Mouse (Mus musculus) MEL (cell line): ENCODE data around the gene Arhgap33. TPM values are rescaled to one million over a fixed set of nuclear protein-coding genes. Genes with fewer than 3 reads are reported as not detected.

ENCODE experiments used
- DNase-seq: peaks from one replicate; pipeline ENCODE4 v3.0.0; 2011; ENCODE audit warnings: low read depth, low spot score
- H3K27ac ChIP-seq: 2 replicates; pipeline ENCODE4 v1.5.1; 2012; ENCODE audit warnings: low read depth, mild to moderate bottlenecking, control low read depth, low read length, moderate library complexity; ENCODE audit not compliant: control insufficient read depth
- H3K27me3 ChIP-seq, 2 experiments: fragments of 150-350 bp in 1 of 2; sonication (generic) in 1 of 2; 2 replicates each; pipeline ENCODE4 v1.6.1; 2012; ENCODE audit warnings: low read length in 2 of 2, mild to moderate bottlenecking in 2 of 2, improper control_type of control experiment in 1 of 2, moderate library complexity in 1 of 2; ENCODE audit not compliant: insufficient read depth in 2 of 2, control insufficient read depth in 1 of 2
- H3K36me3 ChIP-seq, 2 experiments: 2 replicates each; pipeline ENCODE4 v1.6.1; 2012 to 2014; ENCODE audit warnings: low read length in 2 of 2, improper control_type of control experiment in 1 of 2, inconsistent platforms in 1 of 2, mild to moderate bottlenecking in 1 of 2; ENCODE audit not compliant: insufficient read depth in 2 of 2, control insufficient read depth in 1 of 2
- H3K4me1 ChIP-seq, 2 experiments: fragments of 150-350 bp in 1 of 2; sonication (generic) in 1 of 2; 2 replicates each; pipeline ENCODE4 v1.6.1; 2012; ENCODE audit warnings: low read length in 2 of 2, improper control_type of control experiment in 1 of 2, mild to moderate bottlenecking in 1 of 2; ENCODE audit not compliant: insufficient read depth in 2 of 2, control insufficient read depth in 1 of 2
- H3K4me3 ChIP-seq, 2 experiments: fragments of 150-350 bp in 1 of 2; sonication (generic) in 1 of 2; 2 replicates each; pipeline ENCODE4 v1.5.1; 2012; ENCODE audit warnings: low read depth in 2 of 2, low read length in 2 of 2, mild to moderate bottlenecking in 2 of 2, moderate library complexity in 2 of 2, control low read depth in 1 of 2, improper control_type of control experiment in 1 of 2; ENCODE audit not compliant: control insufficient read depth in 1 of 2, insufficient read depth in 1 of 2
- H3K79me2 ChIP-seq: 2 replicates; pipeline ENCODE4 v1.6.1; 2012; ENCODE audit warnings: mild to moderate bottlenecking, low read length, moderate library complexity; ENCODE audit not compliant: control insufficient read depth, poor library complexity, insufficient read depth
- H3K9ac ChIP-seq: 2 replicates; pipeline ENCODE4 v1.6.1; 2012; ENCODE audit warnings: low read depth, mild to moderate bottlenecking, control low read depth, low read length, moderate library complexity; ENCODE audit not compliant: control insufficient read depth, poor library complexity, severe bottlenecking
- H3K9me3 ChIP-seq: fragments of 150-350 bp; sonication (generic); replicated peaks from 2 replicates; pipeline ENCODE4 v1.6.1; 2012; ENCODE audit warnings: mild to moderate bottlenecking, low read length, improper control_type of control experiment, moderate library complexity; ENCODE audit not compliant: insufficient read depth
- BHLHE40 ChIP-seq: IDR thresholded peaks from 2 replicates; pipeline ENCODE4 v1.6.1; 2012; ENCODE audit warnings: low read depth, mild to moderate bottlenecking, inconsistent platforms, low read length, improper control_type of control experiment, borderline replicate concordance
- CTCF ChIP-seq, 3 experiments: IDR thresholded peaks in 2 of 3; conservative IDR thresholded peaks in 1 of 3; 2 replicates each; pipeline ENCODE4 v1.5.1; 2011 to 2012; ENCODE audit warnings: low read length in 3 of 3, low read depth in 2 of 3, mild to moderate bottlenecking in 2 of 3, improper control_type of control experiment in 1 of 3, inconsistent platforms in 1 of 3, mixed read lengths in 1 of 3, moderate library complexity in 1 of 3; ENCODE audit not compliant: control insufficient read depth in 1 of 3, insufficient read depth in 1 of 3, poor library complexity in 1 of 3, severe bottlenecking in 1 of 3
- E2F4 ChIP-seq: IDR thresholded peaks from 2 replicates; pipeline ENCODE4 v1.6.1; 2011; ENCODE audit warnings: low read depth, low read length, improper control_type of control experiment, borderline replicate concordance
- ELF1 ChIP-seq: IDR thresholded peaks from 2 replicates; pipeline ENCODE4 v1.6.1; 2014; ENCODE audit warnings: low read depth, mild to moderate bottlenecking, inconsistent platforms, low read length, improper control_type of control experiment, moderate library complexity
- ETS1 ChIP-seq: IDR thresholded peaks from 2 replicates; pipeline ENCODE4 v1.6.1; 2012; ENCODE audit warnings: low read depth, mild to moderate bottlenecking, inconsistent platforms, low read length, improper control_type of control experiment, moderate library complexity
- HCFC1 ChIP-seq: IDR thresholded peaks from 2 replicates; pipeline ENCODE4 v1.6.1; 2012; ENCODE audit warnings: low read depth, mild to moderate bottlenecking, inconsistent platforms, low read length, improper control_type of control experiment, moderate library complexity
- KAT2A ChIP-seq: conservative IDR thresholded peaks from 2 replicates; pipeline ENCODE4 v1.6.1; 2012; ENCODE audit warnings: low read depth, low read length, improper control_type of control experiment, inconsistent platforms
- MAX ChIP-seq: IDR thresholded peaks from 2 replicates; pipeline ENCODE4 v1.6.1; 2011; ENCODE audit warnings: low read length, improper control_type of control experiment
- MAZ ChIP-seq: IDR thresholded peaks from 2 replicates; pipeline ENCODE4 v1.6.1; 2012; ENCODE audit warnings: low read depth, mild to moderate bottlenecking, inconsistent platforms, low read length, improper control_type of control experiment
- MEF2A ChIP-seq: IDR thresholded peaks from 2 replicates; pipeline ENCODE4 v1.6.1; 2014; ENCODE audit warnings: low read depth, mild to moderate bottlenecking, inconsistent platforms, low read length, improper control_type of control experiment; ENCODE audit not compliant: poor library complexity, insufficient replicate concordance, severe bottlenecking; ENCODE audit errors: extremely low read depth
- MXI1 ChIP-seq: IDR thresholded peaks from 2 replicates; pipeline ENCODE4 v1.6.1; 2011; ENCODE audit warnings: mild to moderate bottlenecking, low read depth, low read length, improper control_type of control experiment
- MYC ChIP-seq: IDR thresholded peaks from 2 replicates; pipeline ENCODE4 v1.6.1; 2011; ENCODE audit warnings: low read depth, mild to moderate bottlenecking, low read length, improper control_type of control experiment, moderate library complexity
- RAD21 ChIP-seq: IDR thresholded peaks from 2 replicates; pipeline ENCODE4 v1.6.1; 2011; ENCODE audit warnings: mild to moderate bottlenecking, low read depth, low read length, improper control_type of control experiment
- RCOR1 ChIP-seq: IDR thresholded peaks from 2 replicates; pipeline ENCODE4 v1.6.1; 2012; ENCODE audit warnings: low read depth, mild to moderate bottlenecking, inconsistent platforms, low read length, improper control_type of control experiment
- SMC3 ChIP-seq: IDR thresholded peaks from 2 replicates; pipeline ENCODE4 v1.6.1; 2011; ENCODE audit warnings: low read depth, low read length, improper control_type of control experiment
- TBP ChIP-seq: IDR thresholded peaks from 2 replicates; pipeline ENCODE4 v1.8.0; 2011; ENCODE audit warnings: low read depth, low read length, improper control_type of control experiment
- TCF12 ChIP-seq: IDR thresholded peaks from 2 replicates; pipeline ENCODE4 v1.6.1; 2014; ENCODE audit warnings: low read depth, mild to moderate bottlenecking, inconsistent platforms, low read length, improper control_type of control experiment, moderate library complexity
- USF1 ChIP-seq: IDR thresholded peaks from 2 replicates; pipeline ENCODE4 v1.6.1; 2014; ENCODE audit warnings: low read depth, mild to moderate bottlenecking, inconsistent platforms, low read length, improper control_type of control experiment, moderate library complexity
- ZNF384 ChIP-seq: IDR thresholded peaks from 2 replicates; pipeline ENCODE4 v1.6.1; 2012; ENCODE audit warnings: low read depth, mild to moderate bottlenecking, inconsistent platforms, low read length, improper control_type of control experiment
- polyA plus RNA-seq, 2 experiments: library from polyadenylated mRNA; stranded (reverse) in 1 of 2; unstranded in 1 of 2; fragments of >175 nt in 1 of 2; fragments of >200 nt in 1 of 2; gene quantifications; 2 replicates each; pipeline versions ENCODE4 v1.2.1 to v1.2.4; 2012; ENCODE audit warnings: low replicate concordance in 2 of 2, low read depth in 1 of 2; ENCODE audit not compliant: insufficient read length in 2 of 2, insufficient read depth in 1 of 2, missing spikeins in 1 of 2
- total RNA-seq: library from RNA; depleted of rRNA; stranded (reverse); fragments of 300-350 nt; gene quantifications from 2 replicates; pipeline ENCODE4 v1.2.3, GENCODE M21; 2012

Arhgap33 gene
- total and polyA plus RNA-seq, 3 experiments: 1.8 to 22.3 TPM; not detected in 1

DNA sequence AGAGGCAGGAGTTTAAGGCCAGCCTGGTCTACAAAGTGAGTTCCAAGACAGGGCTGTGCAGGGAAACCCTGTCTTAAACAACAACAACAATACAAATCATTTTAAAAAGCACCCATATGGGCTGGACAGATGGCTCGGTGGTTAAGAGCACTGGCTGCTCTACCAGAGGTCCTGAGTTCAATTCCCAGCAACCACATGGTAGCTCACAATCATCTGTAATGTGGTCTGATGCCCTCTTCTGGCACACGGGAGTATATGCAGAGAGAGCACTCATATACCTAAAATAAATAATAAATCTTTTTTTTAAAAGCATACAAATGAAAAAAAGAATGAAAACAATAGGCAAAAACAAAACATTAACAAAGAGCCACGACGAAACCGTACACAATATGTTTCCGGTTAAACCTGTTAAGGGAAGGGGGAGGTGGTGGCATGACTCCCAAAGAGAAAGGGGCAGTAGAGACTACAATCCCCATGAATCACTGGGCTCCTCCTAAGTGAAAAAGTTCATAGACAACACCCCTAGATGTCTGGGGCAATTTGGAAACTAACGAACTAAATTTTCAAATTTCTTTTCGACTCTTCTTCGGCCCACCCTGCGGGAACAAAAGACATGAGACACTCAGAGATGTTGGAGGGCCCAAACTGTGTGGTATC is 16.7 kb upstream of the Arhgap33 start:
- Histone ChIP-seq H3K9me3 (no peaks in the 10 kb centered on the region), H3K4me1 (peaks cover 0 to 5% of the 10 kb centered on the region in 2 experiments; a peak in 1 of 4 replicates), H3K79me2 (peaks cover 2% of the 10 kb centered on the region; the same call in 1 of the 2 replicates), H3K36me3 (peaks cover 0 to 5% of the 10 kb centered on the region in 2 experiments; a peak in 2 of 4 replicates), H3K9ac (peak overlapping the region; percentile 81), H3K27me3 (no peaks in the 10 kb centered on the region), H3K27ac (peak overlapping the region; percentile 93)
- DNase-seq: peak; percentile 89
- 0 out of 2 replicates have a peak, but pooled peaks have one; percentile 41 for TF ChIP-seq E2F4
- peak; percentile 76 for TF ChIP-seq KAT2A
- TF ChIP-seq BHLHE40: no peak
- TF ChIP-seq USF1: 0 out of 2 replicates have a peak, but pooled peaks have one; percentile 20
- TF ChIP-seq CTCF (IDR thresholded peaks at IDR 0.05 in 2 of 3, conservative IDR thresholded peaks at IDR 0.05 in 1 of 3; ENCODE audit: control insufficient read depth in 1 of 3, insufficient read depth in 1 of 3, low read depth in 2 of 3, low read length in 3 of 3, poor library complexity in 1 of 3, severe bottlenecking in 1 of 3): peak in 2 of 3 experiments; percentile 25 to 45; a peak in 4 of 6 replicates
- no peak for TF ChIP-seq MEF2A
- TF ChIP-seq SMC3: peak; percentile 26; the same call in 1 of the 2 replicates
- TF ChIP-seq MYC: peak; percentile 89
- TF ChIP-seq MXI1: peak; percentile 53
- peak; percentile 87 for TF ChIP-seq TBP
- TF ChIP-seq ZNF384: peak; percentile 36; the same call in 1 of the 2 replicates
- peak; percentile 64 for TF ChIP-seq MAX
- TF ChIP-seq ETS1: no peak
- 0 out of 2 replicates have a peak, but pooled peaks have one; percentile 12 for TF ChIP-seq TCF12
- 0 out of 2 replicates have a peak, but pooled peaks have one; percentile 4 for TF ChIP-seq ELF1
- TF ChIP-seq HCFC1: peak; percentile 91
- TF ChIP-seq RCOR1: peak; percentile 26; the same call in 1 of the 2 replicates
- TF ChIP-seq MAZ: no peak
- TF ChIP-seq, all 39 proteins: peak for 14
- H3K4me3 ChIP-seq: peak overlapping the region; percentile 48 to 71

DNA sequence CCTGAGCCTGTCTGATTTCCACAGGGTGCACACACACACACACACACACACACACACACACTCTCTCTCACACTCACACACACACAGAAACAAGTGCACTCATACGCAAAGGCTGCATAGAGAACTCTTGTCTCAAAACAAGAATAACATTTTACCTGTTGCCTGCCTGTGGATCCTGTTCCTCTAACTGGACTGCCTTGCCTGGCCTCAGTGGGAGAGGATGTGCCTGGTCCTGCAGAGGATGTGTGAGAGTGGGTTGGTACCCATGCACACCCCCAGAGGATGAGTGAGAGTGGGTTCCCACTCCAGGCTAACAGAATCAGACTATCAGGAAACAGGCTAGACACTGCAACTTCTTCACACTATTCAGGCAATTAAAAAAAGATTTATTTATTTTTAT is 15.7 kb upstream of the Arhgap33 start:
- no peak overlapping the region for H3K27ac ChIP-seq
- H3K36me3 ChIP-seq: peaks cover 0 to 8% of the 10 kb centered on the region in 2 experiments; a peak in 3 of 4 replicates
- H3K4me1 ChIP-seq: peaks cover 0 to 8% of the 10 kb centered on the region in 2 experiments; a peak in 1 of 4 replicates
- no peaks in the 10 kb centered on the region for H3K9me3 ChIP-seq
- H3K9ac ChIP-seq: no peak overlapping the region
- no peaks in the 10 kb centered on the region for H3K27me3 ChIP-seq
- DNase-seq: no peak
- no peak overlapping the region for H3K4me3 ChIP-seq
- no peak for TF ChIP-seq TBP
- no peak for TF ChIP-seq KAT2A
- no peak for TF ChIP-seq TCF12
- TF ChIP-seq E2F4: no peak
- TF ChIP-seq SMC3: no peak
- no peak for TF ChIP-seq RAD21
- no peak for TF ChIP-seq HCFC1
- H3K79me2 ChIP-seq: peaks cover 2% of the 10 kb centered on the region; the same call in 1 of the 2 replicates
